Mouse (Mus musculus) midbrain, embryonic 13.5 days (tissue): ENCODE measurements around the gene Tesk2. TPM values are rescaled to one million over a fixed set of nuclear protein-coding genes. Genes with fewer than 3 reads are reported as not detected.

Experiments
- ATAC-seq: fragments of 200-750 bp; cut with Nextera tagmentation; 2 replicates; pipeline ENCODE4 v1.8.0; 2017; ENCODE audit warnings: mild to moderate bottlenecking, moderate TSS enrichment, moderate library complexity
- H3K27ac ChIP-seq: fragments of 300-500 bp; sonication (generic); 2 replicates; pipeline ENCODE4 v1.5.1; 2015; ENCODE audit warnings: inconsistent platforms, mild to moderate bottlenecking, moderate library complexity
- H3K27me3 ChIP-seq: fragments of 300-500 bp; sonication (generic); 2 replicates; pipeline ENCODE4 v1.6.1; 2015; ENCODE audit warnings: mild to moderate bottlenecking, inconsistent platforms
- H3K36me3 ChIP-seq: fragments of 300-500 bp; sonication (generic); 2 replicates; pipeline ENCODE4 v1.6.1; 2015; ENCODE audit warnings: mild to moderate bottlenecking, inconsistent platforms
- H3K4me1 ChIP-seq: fragments of 300-500 bp; sonication (generic); replicated peaks from 2 replicates; pipeline ENCODE4 v1.6.1; 2015; ENCODE audit warnings: inconsistent platforms
- H3K4me2 ChIP-seq: fragments of 300-500 bp; sonication (generic); replicated peaks from 2 replicates; pipeline ENCODE4 v1.6.1; 2015; ENCODE audit warnings: moderate library complexity, mild to moderate bottlenecking, inconsistent platforms
- H3K4me3 ChIP-seq: fragments of 300-500 bp; sonication (generic); replicated peaks from 2 replicates; pipeline ENCODE4 v1.5.1; 2015; ENCODE audit warnings: mild to moderate bottlenecking, inconsistent platforms
- H3K9ac ChIP-seq: fragments of 300-500 bp; sonication (generic); replicated peaks from 2 replicates; pipeline ENCODE4 v1.6.1; 2015; ENCODE audit warnings: mild to moderate bottlenecking, inconsistent platforms
- H3K9me3 ChIP-seq: fragments of 300-500 bp; sonication (generic); 2 replicates; pipeline ENCODE4 v1.6.1; 2016; ENCODE audit warnings: mild to moderate bottlenecking, inconsistent platforms
- WGBS: fragments of 180-500 bp; shearing (Covaris S2); methylation state at CpG from one replicate; pipeline ENCODE4 v1.1.7; 2015; 5-methylcytosine and 5-hydroxymethylcytosine counted together
- polyA plus RNA-seq: library from polyadenylated mRNA; unstranded; fragments of >200 nt; fragmentation: Nextera tagmentation; extraction: Ambion mirVana; gene quantifications from 2 replicates; pipeline ENCODE4 v1.2.1, GENCODE M21; 2015

Tesk2 gene
- polyA plus RNA-seq, 1 experiment from 2014 or later: 3.7 TPM

- WGBS: 90% methylated on average over 2 of the region's 2 CpGs
- no peak for ATAC-seq
- no peak overlapping the region for H3K9ac ChIP-seq
- H3K9me3 ChIP-seq: no peaks in the 10 kb centered on the region
- no peak overlapping the region for H3K4me3 ChIP-seq
- no peak overlapping the region for H3K4me2 ChIP-seq
- peaks cover 54% of the 10 kb centered on the region for H3K36me3 ChIP-seq
- H3K27ac ChIP-seq: no peak overlapping the region
- no peaks in the 10 kb centered on the region for H3K27me3 ChIP-seq
- peaks cover 3% of the 10 kb centered on the region for H3K4me1 ChIP-seq
These were observed 28.6 kb upstream of the Tesk2 start for GRCm38 (mm10) chr4:116692146-116692545.

GRCm38 (mm10) chr4:116693785-116694184 lies 27.0 kb upstream of the Tesk2 start:
- no peaks in the 10 kb centered on the region for H3K4me1 ChIP-seq
- no peak overlapping the region for H3K4me3 ChIP-seq
- H3K9me3 ChIP-seq: no peaks in the 10 kb centered on the region
- no peaks in the 10 kb centered on the region for H3K27me3 ChIP-seq
- 86% methylated on average over 2 of the region's 2 CpGs for WGBS
- no peak overlapping the region for H3K27ac ChIP-seq
- no peak for ATAC-seq
- H3K9ac ChIP-seq: no peak overlapping the region
- H3K36me3 ChIP-seq: peaks cover 62% of the 10 kb centered on the region
- H3K4me2 ChIP-seq: no peak overlapping the region

- 94% methylated on average over 2 of the region's 2 CpGs for WGBS
- Histone ChIP-seq H3K27me3 (no peaks in the 10 kb centered on the region), H3K4me1 (no peaks in the 10 kb centered on the region), H3K9ac (no peak overlapping the region), H3K27ac (no peak overlapping the region), H3K36me3 (peaks cover 51% of the 10 kb centered on the region), H3K4me3 (no peak overlapping the region), H3K4me2 (no peak overlapping the region), H3K9me3 (no peaks in the 10 kb centered on the region)
- ATAC-seq: no peak
These were observed 21.9 kb upstream of the Tesk2 start for GRCm38 (mm10) chr4:116698693-116699342.

- 96% methylated on average over 1 of the region's 1 CpGs for WGBS
- no peak overlapping the region for H3K9ac ChIP-seq
- H3K4me1 ChIP-seq: no peaks in the 10 kb centered on the region
- no peak overlapping the region for H3K4me3 ChIP-seq
- peaks cover 46% of the 10 kb centered on the region for H3K36me3 ChIP-seq
- no peak overlapping the region for H3K27ac ChIP-seq
- ATAC-seq: no peak
- H3K9me3 ChIP-seq: no peaks in the 10 kb centered on the region
- H3K27me3 ChIP-seq: no peaks in the 10 kb centered on the region
- no peak overlapping the region for H3K4me2 ChIP-seq
These were observed 19.8 kb upstream of the Tesk2 start for GRCm38 (mm10) chr4:116700964-116701363.

GRCm38 (mm10) chr4:116703804-116704203 lies 16.9 kb upstream of the Tesk2 start:
- Histone ChIP-seq H3K4me2 (no peak overlapping the region), H3K36me3 (peaks cover 36% of the 10 kb centered on the region), H3K9ac (no peak overlapping the region), H3K27ac (no peak overlapping the region), H3K4me3 (no peak overlapping the region), H3K4me1 (peaks cover 8% of the 10 kb centered on the region), H3K27me3 (no peaks in the 10 kb centered on the region), H3K9me3 (no peaks in the 10 kb centered on the region)
- ATAC-seq: no peak
- WGBS: 45% methylated on average over 6 of the region's 6 CpGs

GRCm38 (mm10) chr4:116707666-116708065 lies 13.1 kb upstream of the Tesk2 start:
- Histone ChIP-seq H3K27ac (no peak overlapping the region), H3K27me3 (no peaks in the 10 kb centered on the region), H3K9me3 (no peaks in the 10 kb centered on the region), H3K36me3 (peaks cover 17% of the 10 kb centered on the region; the same call in 1 of the 2 replicates), H3K4me1 (peaks cover 15% of the 10 kb centered on the region), H3K4me2 (peak overlapping the region; percentile 87), H3K9ac (peak overlapping the region; percentile 64), H3K4me3 (peak overlapping the region; percentile 63)
- no peak; the same call in 1 of the 2 replicates for ATAC-seq
- 21% methylated on average over 9 of the region's 9 CpGs for WGBS

GRCm38 (mm10) chr4:116708201-116708764 lies 12.5 kb upstream of the Tesk2 start, which contains the start of the genes Mmachc and Ccdc163:
TSS of gene Mmachc (minus strand) at chr4:116708406.
TSS of gene Ccdc163 (plus strand) at chr4:116708509.
- H3K4me1 ChIP-seq: peaks cover 15% of the 10 kb centered on the region
- peaks cover 17% of the 10 kb centered on the region; the same call in 1 of the 2 replicates for H3K36me3 ChIP-seq
- ATAC-seq: peak; percentile 100
- peak within 1 kb of the TSS; percentile 87 for H3K4me2 ChIP-seq
- no peaks in the 10 kb centered on the region for H3K9me3 ChIP-seq
- H3K9ac ChIP-seq: peak within 1 kb of the TSS; percentile 69
- no peaks in the 10 kb centered on the region for H3K27me3 ChIP-seq
- no peak within 1 kb of the TSS for H3K27ac ChIP-seq
- peak within 1 kb of the TSS; percentile 63 for H3K4me3 ChIP-seq
- under 1% methylated on average over 29 of the region's 29 CpGs for WGBS

- peak overlapping the region; percentile 63 for H3K4me3 ChIP-seq
- H3K4me2 ChIP-seq: peak overlapping the region; percentile 87
- H3K9ac ChIP-seq: peak overlapping the region; percentile 69
- no peaks in the 10 kb centered on the region for H3K27me3 ChIP-seq
- peak; percentile 53 for ATAC-seq
- no peaks in the 10 kb centered on the region for H3K9me3 ChIP-seq
- no peak overlapping the region for H3K27ac ChIP-seq
- H3K4me1 ChIP-seq: peaks cover 15% of the 10 kb centered on the region
- peaks cover 11% of the 10 kb centered on the region; the same call in 1 of the 2 replicates for H3K36me3 ChIP-seq
- 5% methylated on average over 9 of the region's 9 CpGs for WGBS
These were observed 11.9 kb upstream of the Tesk2 start for GRCm38 (mm10) chr4:116708791-116709390.

GRCm38 (mm10) chr4:116710154-116710553 lies 10.6 kb upstream of the Tesk2 start:
- Histone ChIP-seq H3K4me2 (no peak overlapping the region), H3K4me1 (peaks cover 15% of the 10 kb centered on the region), H3K27ac (no peak overlapping the region), H3K9ac (no peak overlapping the region), H3K4me3 (no peak overlapping the region), H3K36me3 (peaks cover 5% of the 10 kb centered on the region; the same call in 1 of the 2 replicates), H3K9me3 (no peaks in the 10 kb centered on the region), H3K27me3 (no peaks in the 10 kb centered on the region)
- WGBS: 98% methylated on average over 2 of the region's 2 CpGs
- no peak for ATAC-seq

- Histone ChIP-seq H3K36me3 (peaks cover 13% of the 10 kb centered on the region; the same call in 1 of the 2 replicates), H3K4me1 (peaks cover 10% of the 10 kb centered on the region), H3K4me3 (no peak overlapping the region), H3K27me3 (no peaks in the 10 kb centered on the region), H3K9ac (no peak overlapping the region), H3K4me2 (no peak overlapping the region), H3K27ac (no peak overlapping the region), H3K9me3 (no peaks in the 10 kb centered on the region)
- ATAC-seq: no peak
- WGBS: 96% methylated on average over 1 of the region's 1 CpGs
These were observed 8.2 kb upstream of the Tesk2 start for GRCm38 (mm10) chr4:116712536-116712935.

GRCm38 (mm10) chr4:116719396-116719795 lies 1.4 kb upstream of the Tesk2 start:
- Histone ChIP-seq H3K4me2 (no peak overlapping the region), H3K27ac (no peak overlapping the region), H3K9me3 (no peaks in the 10 kb centered on the region), H3K9ac (no peak overlapping the region), H3K4me1 (peaks cover 19% of the 10 kb centered on the region), H3K36me3 (peaks cover 13% of the 10 kb centered on the region; the same call in 1 of the 2 replicates), H3K4me3 (no peak overlapping the region), H3K27me3 (peaks cover 5% of the 10 kb centered on the region; the same call in 1 of the 2 replicates)
- WGBS: 21% methylated on average over 3 of the region's 3 CpGs
- peak; percentile 32; the same call in 1 of the 2 replicates for ATAC-seq

- Histone ChIP-seq H3K4me2 (peak overlapping the region; percentile 94), H3K4me1 (peaks cover 19% of the 10 kb centered on the region), H3K4me3 (peak overlapping the region; percentile 78), H3K27me3 (peaks cover 5% of the 10 kb centered on the region; the same call in 1 of the 2 replicates), H3K9me3 (no peaks in the 10 kb centered on the region), H3K36me3 (0 out of 2 replicates have a peak, but pooled peaks cover 1% of the 10 kb centered on the region), H3K27ac (peak overlapping the region; percentile 72), H3K9ac (peak overlapping the region; percentile 87)
- WGBS: under 1% methylated on average over 29 of the region's 29 CpGs
- no peak; the same call in 1 of the 2 replicates for ATAC-seq
These were observed 415 bp downstream of the Tesk2 start for GRCm38 (mm10) chr4:116721098-116721628.
